Comparison of ENCODE assay signal across 17 mouse cellular contexts in the genomic region with DNA sequence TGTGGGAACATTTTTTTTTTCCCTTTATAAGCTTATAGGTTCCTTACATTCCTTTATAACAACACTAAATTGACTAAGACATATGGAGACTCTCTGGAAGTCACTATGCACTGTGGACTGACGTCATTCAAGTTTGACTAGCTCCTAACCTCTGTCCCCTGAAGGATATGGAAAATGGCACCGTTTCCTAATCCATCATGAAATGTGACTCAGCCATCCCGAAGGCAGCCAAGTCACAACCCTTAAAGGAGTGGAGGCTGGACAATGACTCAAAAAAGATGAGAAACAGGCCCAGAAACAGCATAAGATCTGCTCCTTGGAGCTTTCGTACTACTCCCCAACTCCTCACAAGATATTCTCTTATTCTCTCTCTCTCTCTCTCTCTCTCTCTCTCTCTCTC.
DNase-seq lines count a peak whose midpoint lies in the region; ATAC-seq and TF ChIP-seq lines count a peak whose summit lies in the region.
"Had no signal": no experiment of that assay in that cellular context is flagged by ENCODE, and none has a peak within 500 bp of the region (broad histone marks: within the 10 kb centered on the region; RNA-seq: fewer than 3 reads in every experiment).

No protein-coding gene starts in this region.

- TF ChIP-seq POLR2A in embryonic fibroblast, embryonic 13.5 days (IDR thresholded peaks at IDR 0.05; ENCODE audit: low read depth, low read length) = no peak

- no peak overlapping the region for H3K27ac ChIP-seq in lung, postnatal 0 days (ENCODE audit: low read length)
- peak overlapping the region; percentile 71; the same call in 1 of the 2 replicates for H3K27ac ChIP-seq in embryonic fibroblast, embryonic 13.5 days (ENCODE audit: insufficient read depth, low read length)
- H3K27ac ChIP-seq in stomach, postnatal 0 days (replicated peaks) = no peak overlapping the region
- H3K27ac ChIP-seq: hindbrain, embryonic 12.5 days; layer of hippocampus, adult 2 months; limb, embryonic 15.5 days; midbrain, embryonic 15.5 days had no signal

- intact Hi-C loops in gastrocnemius, postnatal 14 days (cut with DNase I; ENCODE audit: low total_unique reads) = no loop called here
- intact Hi-C loops in left cerebral cortex, postnatal 36 days (cut with DNase I) = no loop called here

- H3K36me3 ChIP-seq in lung, postnatal 0 days (ENCODE audit: insufficient read depth, low read length) = no peaks in the 10 kb centered on the region
- H3K36me3 ChIP-seq in stomach, postnatal 0 days (ENCODE audit: control insufficient read depth, insufficient read depth, low read length) = no peaks in the 10 kb centered on the region
- H3K36me3 ChIP-seq: hindbrain, embryonic 12.5 days; limb, embryonic 15.5 days; midbrain, embryonic 15.5 days had no signal

- H3K9me3 ChIP-seq in lung, postnatal 0 days (ENCODE audit: low read length) = no peaks in the 10 kb centered on the region
- H3K9me3 ChIP-seq in stomach, postnatal 0 days (ENCODE audit: control insufficient read depth, low read length) = no peaks in the 10 kb centered on the region
- H3K9me3 ChIP-seq: limb, embryonic 15.5 days had no signal

- no peak for TF ChIP-seq CTCF in lung, postnatal 0 days (IDR thresholded peaks at IDR 0.05)
- TF ChIP-seq CTCF in embryonic fibroblast, embryonic 13.5 days (IDR thresholded peaks at IDR 0.05; ENCODE audit: borderline replicate concordance, insufficient read depth, low read length) = no peak
- TF ChIP-seq CTCF in stomach, postnatal 0 days (IDR thresholded peaks at IDR 0.05; ENCODE audit: low read depth) = no peak

- no peak overlapping the region for H3K9ac ChIP-seq in lung, postnatal 0 days (replicated peaks; ENCODE audit: low read depth)
- no peak overlapping the region for H3K9ac ChIP-seq in stomach, postnatal 0 days (ENCODE audit: low read length)
- H3K9ac ChIP-seq: hindbrain, embryonic 12.5 days; limb, embryonic 15.5 days; liver, postnatal 0 days; midbrain, embryonic 15.5 days had no signal

- ATAC-seq in lung, postnatal 0 days = peak; percentile 62
- peak; percentile 65; the same call in 1 of the 2 replicates for ATAC-seq in stomach, postnatal 0 days (ENCODE audit: low FRiP score, low TSS enrichment)
- ATAC-seq: CD4-positive, CD25-positive, alpha-beta regulatory T cell, adult 4 months; forebrain, embryonic 16.5 days; liver, postnatal 0 days; midbrain, embryonic 15.5 days had no signal

- H3K27me3 ChIP-seq in lung, postnatal 0 days (replicated peaks; ENCODE audit: insufficient read depth, low read length) = no peaks in the 10 kb centered on the region
- no peaks in the 10 kb centered on the region for H3K27me3 ChIP-seq in stomach, postnatal 0 days (ENCODE audit: control insufficient read depth, insufficient read depth, low read length)
- H3K27me3 ChIP-seq: hindbrain, embryonic 12.5 days; limb, embryonic 15.5 days; midbrain, embryonic 15.5 days had no signal

- H3K4me2 ChIP-seq in lung, postnatal 0 days (replicated peaks; ENCODE audit: low read depth, low read length) = no peak overlapping the region
- no peak overlapping the region for H3K4me2 ChIP-seq in stomach, postnatal 0 days (replicated peaks; ENCODE audit: low read depth)
- H3K4me2 ChIP-seq: hindbrain, embryonic 12.5 days; limb, embryonic 15.5 days; midbrain, embryonic 15.5 days had no signal

- 56% methylated on average over 4 of the region's 4 CpGs for WGBS in lung, postnatal 0 days
- WGBS in stomach, postnatal 0 days = 33% methylated on average over 4 of the region's 4 CpGs

- H3K4me3 ChIP-seq in lung, postnatal 0 days (ENCODE audit: low read depth, low read length) = no peak overlapping the region
- H3K4me3 ChIP-seq in embryonic fibroblast, embryonic 13.5 days (ENCODE audit: insufficient read depth, low read length) = no peak overlapping the region
- no peak overlapping the region for H3K4me3 ChIP-seq in stomach, postnatal 0 days (ENCODE audit: low read depth, low read length)
- H3K4me3 ChIP-seq: hindbrain, embryonic 12.5 days; layer of hippocampus, adult 2 months; limb, embryonic 15.5 days; midbrain, embryonic 15.5 days had no signal

- no peaks in the 10 kb centered on the region for H3K4me1 ChIP-seq in lung, postnatal 0 days (ENCODE audit: insufficient read depth, low read depth, low read length)
- peaks cover 8% of the 10 kb centered on the region for H3K4me1 ChIP-seq in embryonic fibroblast, embryonic 13.5 days (ENCODE audit: control insufficient read depth, insufficient read depth, low read length)
- no peaks in the 10 kb centered on the region for H3K4me1 ChIP-seq in stomach, postnatal 0 days (replicated peaks; ENCODE audit: control insufficient read depth, insufficient read depth)

- DNase-seq in gastrocnemius, postnatal 14 days = peak; percentile 30
- no peak for DNase-seq in gastrocnemius, adult 8-10 months (ENCODE audit: low spot score in 2 of 2)
- peak; percentile 41 for DNase-seq in lung, postnatal 0 days (ENCODE audit: low spot score)
- DNase-seq in lung, postnatal 4 days = no peak
- no peak for DNase-seq in stomach, postnatal 0 days (ENCODE audit: low spot score)
- no peak for DNase-seq in left cerebral cortex, postnatal 36 days (ENCODE audit: low spot score in 2 of 2)
- DNase-seq in urinary bladder, postnatal 14 days (ENCODE audit: low spot score) = no peak
- DNase-seq: cerebellum, adult 9-10 months; liver, postnatal 0 days; thymus, adult 18-20 months had no signal

- no peak for TF ChIP-seq EP300 in lung, postnatal 0 days (IDR thresholded peaks at IDR 0.05)
- no peak for TF ChIP-seq EP300 in stomach, postnatal 0 days (optimal IDR thresholded peaks at IDR 0.05)

Comparison
In these comparisons a context has a peak if more than half of its experiments do, and no peak if none do; other contexts are left out.
1. DNase-seq: peak in gastrocnemius, postnatal 14 days (single experiment) and lung, postnatal 0 days (single experiment); none in gastrocnemius, adult 8-10 months (0 of 2), lung, postnatal 4 days (0 of 2), stomach, postnatal 0 days (single experiment), left cerebral cortex, postnatal 36 days (0 of 2) and urinary bladder, postnatal 14 days (single experiment).